Mouse (Mus musculus) heart, postnatal 14 days (tissue): ENCODE data around the gene Map1lc3b. TPM values are rescaled to one million over a fixed set of nuclear protein-coding genes. Genes with fewer than 3 reads are reported as not detected.

Source experiments
- total RNA-seq, 2 experiments: library from RNA; stranded (reverse); gene quantifications; 2 replicates each; pipeline ENCODE4 v1.2.3; 2021

The Map1lc3b gene
- total RNA-seq, 2 experiments from 2014 or later, result 215 to 228 TPM

Other genes with a start within 250 kb of the Map1lc3b start
- gene 1700018B08Rik, start 46.0 kb upstream of the Map1lc3b start, total RNA-seq, result not detected
- gene Fbxo31, start 11.6 kb upstream of the Map1lc3b start, total RNA-seq, result 10 to 100 TPM; 74.4 to 93.8 TPM
- 10 to 100 TPM; 33.9 to 38.5 TPM for gene Zcchc14, start 62.5 kb downstream of the Map1lc3b start, total RNA-seq
- not detected for gene Jph3, start 139.3 kb downstream of the Map1lc3b start, total RNA-seq
- gene Klhdc4, start 239.2 kb downstream of the Map1lc3b start, total RNA-seq, result 10 to 100 TPM; 13.2 to 13.8 TPM